Mouse (Mus musculus): Measurements from ENCODE around the gene Fth1.
A peak's percentile ranks its signal among the peaks of the same experiment; 100 is the strongest.

Gene Fth1

DNA sequence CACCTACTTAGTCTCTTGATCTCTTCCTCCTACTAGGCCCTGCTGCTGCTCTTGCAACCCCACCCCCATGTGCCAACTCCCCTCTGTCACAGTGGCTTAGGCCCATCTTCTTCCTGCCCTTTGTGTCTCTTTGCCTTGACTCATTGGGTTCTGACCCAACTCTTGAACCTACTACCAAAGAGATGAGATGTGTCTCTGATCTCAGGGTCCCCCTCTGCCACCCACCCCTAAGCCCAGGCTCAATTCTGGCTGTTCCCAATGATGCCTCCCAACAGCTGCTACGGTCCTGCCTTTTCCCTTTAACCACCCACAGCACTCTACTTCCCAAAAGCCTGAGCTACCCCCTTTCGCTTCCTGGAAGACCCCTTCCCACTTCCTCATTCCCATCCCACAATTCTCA, 41.6 kb downstream of the Fth1 start:
- no peak for DNase-seq (ENCODE audit: low read depth in 2 of 2, low spot score in 2 of 2)

DNA sequence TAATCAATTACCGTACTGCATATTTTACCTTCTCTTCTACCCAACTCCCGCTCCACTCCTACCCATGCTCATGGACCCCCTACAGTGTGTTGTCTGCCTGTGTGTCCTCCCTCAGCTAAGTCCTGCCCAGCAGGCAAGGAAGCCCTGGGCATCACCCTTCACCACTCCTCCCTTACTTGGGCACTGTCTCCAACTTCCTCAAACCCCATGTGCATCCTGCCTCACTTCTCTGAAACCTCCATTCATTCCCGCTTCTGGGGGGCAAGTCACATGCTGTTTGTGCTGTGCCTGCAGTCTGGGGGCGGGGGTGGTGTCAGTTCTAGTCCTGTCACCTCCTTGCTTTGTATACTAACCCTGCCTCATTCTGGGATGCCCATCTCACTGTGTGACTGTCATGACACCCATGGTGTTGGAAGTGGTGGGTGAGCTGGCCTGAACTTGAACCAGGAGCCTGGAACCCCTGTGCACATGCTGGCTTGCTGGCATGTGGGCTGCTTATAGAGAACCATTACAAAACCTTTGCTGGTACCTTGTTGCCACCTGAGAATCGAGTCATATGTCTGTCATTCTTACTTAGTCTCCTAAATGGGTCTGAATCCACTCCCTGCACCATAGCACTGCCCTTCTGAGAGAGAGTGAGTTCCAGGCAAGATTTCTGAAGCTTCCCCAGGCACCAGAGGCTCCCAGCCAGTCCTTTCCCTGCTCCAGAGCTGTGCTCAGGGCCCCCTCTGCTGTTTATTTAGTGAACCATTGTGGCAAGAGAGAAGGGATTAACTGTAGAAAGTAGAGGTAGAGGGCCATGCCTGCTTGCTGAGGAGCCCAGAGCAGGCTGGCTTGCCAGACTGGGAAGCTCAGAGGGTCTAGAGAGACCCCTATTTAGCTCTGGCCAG, 42.3 kb downstream of the Fth1 start:
- DNase-seq (ENCODE audit: low read depth in 2 of 2, low spot score in 2 of 2) = no peak

DNA sequence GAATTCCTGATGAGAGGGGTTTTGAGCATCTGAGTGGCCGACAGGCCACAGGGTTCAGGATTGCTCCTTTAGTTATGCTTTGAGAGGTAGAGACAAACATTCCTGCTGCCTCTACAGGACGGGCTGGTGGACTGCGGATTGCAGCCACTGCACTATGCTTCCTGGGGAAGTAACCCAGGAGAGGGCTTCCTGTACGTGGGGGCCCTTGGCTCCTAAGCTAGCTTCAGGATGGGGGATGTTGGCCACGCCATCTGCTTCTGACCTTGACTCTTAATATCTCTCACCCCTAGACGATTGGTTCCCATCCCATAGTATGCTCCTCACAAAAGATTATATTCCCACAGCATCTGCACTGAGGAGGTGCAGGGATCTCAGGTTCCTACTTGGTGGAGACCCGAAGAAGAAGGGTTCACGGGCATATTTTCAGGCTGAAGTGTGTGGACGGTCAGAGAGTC, 42.9 kb downstream of the Fth1 start:
- no peak for DNase-seq (ENCODE audit: low read depth in 2 of 2, low spot score in 2 of 2)

DNA sequence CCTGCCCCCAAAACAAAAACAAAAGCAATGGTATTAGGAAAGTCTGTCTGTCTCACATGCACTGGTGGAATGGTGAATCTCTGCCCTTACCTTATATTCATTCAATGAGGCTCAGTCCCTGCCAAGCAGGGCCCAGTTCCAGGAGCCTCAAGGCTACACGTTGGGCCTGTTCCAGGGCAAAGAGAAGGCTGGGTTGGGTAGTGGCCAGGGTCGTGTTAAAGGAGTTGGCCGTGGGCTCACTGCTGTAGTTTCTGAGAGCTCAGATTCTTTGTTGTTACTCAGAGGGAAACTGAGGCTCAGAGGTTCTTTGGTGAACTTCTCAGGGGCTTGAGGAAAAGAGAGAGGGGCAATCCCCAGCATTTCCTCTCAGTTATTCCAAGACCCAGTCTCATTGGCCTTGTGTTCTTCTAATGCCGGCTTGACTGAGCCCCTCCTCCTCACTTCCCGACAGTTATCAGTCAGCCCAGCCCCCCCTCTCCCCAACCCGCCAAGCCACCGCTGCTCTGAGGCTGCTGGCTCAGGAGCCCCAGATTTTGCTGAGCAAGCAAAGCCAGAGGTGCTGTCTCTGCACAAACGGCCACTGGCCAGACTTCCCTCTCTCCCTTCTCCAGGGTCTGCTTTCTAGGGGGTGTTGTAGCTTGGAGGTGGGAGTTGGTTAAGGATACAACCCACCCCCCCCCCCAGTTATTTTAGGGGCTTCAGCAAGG, 44.9 kb downstream of the Fth1 start:
- DNase-seq (ENCODE audit: low read depth in 2 of 2, low spot score in 2 of 2) = no peak

DNA sequence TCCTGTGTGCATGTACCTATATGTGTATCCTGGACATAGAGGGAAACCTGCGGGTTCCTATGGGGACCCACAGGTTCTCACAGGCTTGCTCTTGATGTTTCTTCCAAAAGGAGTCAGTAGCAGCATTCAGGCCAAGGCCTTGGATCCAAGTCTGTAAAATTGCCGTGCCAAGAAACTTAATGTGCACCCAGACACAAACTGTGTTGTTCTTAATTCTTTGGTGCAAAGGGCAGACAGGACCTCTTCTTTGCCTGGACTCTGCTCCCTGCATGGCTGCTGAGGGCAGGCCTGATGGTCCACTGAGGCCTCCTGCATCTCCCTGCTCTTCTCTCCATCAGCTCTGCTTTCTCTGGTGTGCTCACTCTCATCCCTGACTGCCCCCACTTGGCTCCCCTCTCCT, 49.3 kb downstream of the Fth1 start:
- DNase-seq (ENCODE audit: low read depth in 2 of 2, low spot score in 2 of 2) = no peak

DNA sequence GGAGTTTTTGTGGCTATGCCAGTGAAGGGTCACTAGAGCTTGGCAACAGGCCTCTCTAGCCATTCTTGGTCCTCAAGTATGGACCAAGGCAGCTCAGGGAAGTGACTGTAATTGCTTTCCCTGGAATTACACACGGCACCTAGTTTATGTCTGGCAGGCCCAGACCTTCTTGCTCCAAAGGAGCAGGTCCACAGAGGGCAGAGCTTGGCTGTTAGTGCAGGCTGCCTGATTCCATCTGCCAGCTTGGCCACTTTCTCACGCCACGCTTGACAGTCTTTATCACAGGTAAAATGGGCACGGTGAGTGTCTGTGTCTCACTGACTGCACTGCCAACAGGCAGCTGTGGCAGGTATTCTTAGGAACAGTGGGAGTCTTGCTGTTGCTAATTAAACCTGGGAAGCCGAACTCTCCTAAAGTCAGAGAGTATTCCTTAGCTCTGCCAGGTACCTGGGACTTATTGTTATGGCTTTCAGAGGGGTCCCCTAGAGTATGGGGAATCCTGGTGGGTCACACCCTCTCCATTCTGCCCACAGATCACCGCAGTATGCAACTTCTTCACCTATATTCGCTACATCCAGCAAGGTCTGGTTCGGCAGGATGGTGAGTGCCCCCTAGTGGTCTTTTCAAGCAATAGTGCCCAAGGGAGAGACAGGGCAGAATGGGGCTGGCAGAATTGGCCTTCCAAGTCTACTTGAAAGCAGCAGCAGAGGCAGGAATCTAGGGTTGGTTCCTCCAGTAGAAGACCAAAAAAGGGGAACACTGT, 53.0 kb downstream of the Fth1 start:
- DNase-seq (ENCODE audit: low read depth in 2 of 2, low spot score in 2 of 2) = peak; percentile 33 to 56

DNA sequence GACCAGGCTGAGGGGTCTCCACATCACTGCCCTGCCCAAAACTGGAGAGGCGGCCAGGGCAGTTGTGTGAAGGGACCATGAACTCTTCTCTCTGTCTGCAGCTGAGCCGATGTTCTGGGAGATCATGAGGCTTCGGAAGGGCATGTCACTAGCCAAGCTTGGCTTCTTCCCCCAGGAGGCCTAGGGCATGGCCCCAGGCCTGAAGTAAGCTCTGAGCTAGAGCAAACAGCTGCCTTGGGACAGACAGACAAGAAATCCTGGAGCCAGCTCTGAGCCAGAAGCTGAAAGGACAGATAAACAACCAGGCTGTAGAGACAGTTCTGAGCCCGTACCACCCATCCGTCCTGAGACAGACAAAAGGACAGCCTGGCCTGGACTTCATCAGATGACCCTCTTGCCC, 54.0 kb downstream of the Fth1 start:
- no peak for DNase-seq (ENCODE audit: low read depth in 2 of 2, low spot score in 2 of 2)
